Mouse (Mus musculus) stomach, embryonic 14.5 days (tissue): ENCODE results near the gene Kdm2a. TPM values are rescaled to one million over a fixed set of nuclear protein-coding genes. Genes with fewer than 3 reads are reported as not detected.
A peak's percentile ranks its signal among the peaks of the same experiment; 100 is the strongest.

Experiments
- ATAC-seq: fragments of 200-750 bp; cut with Nextera tagmentation; 2 replicates; pipeline ENCODE4 v1.8.0; 2017; ENCODE audit warnings: low read depth, moderate TSS enrichment; ENCODE audit not compliant: insufficient number of reproducible peaks, insufficient read depth, low FRiP score
- H3K27ac ChIP-seq: fragments of 300-500 bp; sonication (generic); 2 replicates; pipeline ENCODE4 v1.5.1; 2014; ENCODE audit warnings: mild to moderate bottlenecking, low read length, moderate library complexity, mixed read lengths
- H3K27me3 ChIP-seq: fragments of 300-500 bp; sonication (generic); 2 replicates; pipeline ENCODE4 v1.6.1; 2014; ENCODE audit warnings: low read length, control low read depth, mixed read lengths; ENCODE audit not compliant: control insufficient read depth, insufficient read depth
- H3K36me3 ChIP-seq: fragments of 300-500 bp; sonication (generic); 2 replicates; pipeline ENCODE4 v1.6.1; 2014; ENCODE audit warnings: mild to moderate bottlenecking, control low read depth, low read length, moderate library complexity, mixed read lengths; ENCODE audit not compliant: control insufficient read depth, insufficient read depth
- H3K4me1 ChIP-seq: fragments of 300-500 bp; sonication (generic); 2 replicates; pipeline ENCODE4 v1.6.1; 2014; ENCODE audit warnings: low read length, control low read depth, mixed read lengths; ENCODE audit not compliant: control insufficient read depth, insufficient read depth
- H3K4me2 ChIP-seq: fragments of 300-500 bp; sonication (generic); replicated peaks from 2 replicates; pipeline ENCODE4 v1.6.1; 2014; ENCODE audit warnings: low read depth, low read length, control low read depth
- H3K4me3 ChIP-seq: fragments of 300-500 bp; sonication (generic); 2 replicates; pipeline ENCODE4 v1.5.1; 2014; ENCODE audit warnings: low read depth, low read length, control low read depth
- H3K9ac ChIP-seq: fragments of 300-500 bp; sonication (generic); replicated peaks from 2 replicates; pipeline ENCODE4 v1.6.1; 2014; ENCODE audit warnings: low read depth, mild to moderate bottlenecking, control low read depth, low read length, moderate library complexity, mixed read lengths
- H3K9me3 ChIP-seq: fragments of 300-500 bp; sonication (generic); 2 replicates; pipeline ENCODE4 v1.6.1; 2016; ENCODE audit warnings: low read depth, low read length, control low read depth; ENCODE audit not compliant: control insufficient read depth
- WGBS: fragments of 180-500 bp; shearing (Covaris S2); extraction: QIAGEN DNeasy Blood & Tissue Kit; methylation state at CpG from one replicate; pipeline ENCODE4 v1.1.7; 2014; 5-methylcytosine and 5-hydroxymethylcytosine counted together
- polyA plus RNA-seq: library from polyadenylated mRNA; unstranded; fragments of >200 nt; fragmentation: Nextera tagmentation; extraction: Ambion mirVana; gene quantifications from 2 replicates; pipeline ENCODE4 v1.2.1, GENCODE M21; 2014

The Kdm2a gene
- polyA plus RNA-seq, 1 experiment from 2014 or later, result 56.4 TPM

- Histone ChIP-seq H3K36me3 (peaks cover 2% of the 10 kb centered on the region; the same call in 1 of the 2 replicates), H3K9ac (no peak overlapping the region), H3K4me1 (no peaks in the 10 kb centered on the region), H3K4me3 (no peak overlapping the region), H3K4me2 (no peak overlapping the region), H3K27ac (no peak overlapping the region), H3K9me3 (peaks cover 4% of the 10 kb centered on the region; the same call in 1 of the 2 replicates), H3K27me3 (no peaks in the 10 kb centered on the region)
- WGBS, result 92% methylated on average over 9 of the region's 9 CpGs
- no peak for ATAC-seq
Observed at GRCm38 (mm10) chr19:4280425-4280824, 117.7 kb downstream of the Kdm2a start.

DNA sequence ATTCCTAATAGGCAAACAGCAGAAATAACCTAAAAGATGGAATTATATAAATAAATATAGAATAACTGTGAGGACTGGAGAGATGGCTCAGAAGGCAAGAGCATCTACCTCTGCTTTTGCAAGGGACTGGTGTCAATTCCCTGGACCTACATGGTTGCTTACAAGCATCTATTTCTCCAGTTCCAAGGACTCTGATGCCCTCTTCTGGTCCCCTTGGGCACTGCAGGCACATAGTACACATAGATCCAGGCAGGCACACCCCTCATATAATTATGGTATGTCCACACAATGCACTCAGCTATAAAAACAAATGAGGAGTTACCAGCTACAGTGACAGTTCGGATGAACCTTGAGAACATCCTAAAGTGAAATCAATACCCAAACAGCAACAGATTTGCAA, 118.6 kb downstream of the Kdm2a start:
- Histone ChIP-seq H3K4me3 (no peak overlapping the region), H3K4me1 (no peaks in the 10 kb centered on the region), H3K36me3 (peaks cover 2% of the 10 kb centered on the region; the same call in 1 of the 2 replicates), H3K9ac (no peak overlapping the region), H3K27ac (no peak overlapping the region), H3K9me3 (peaks cover 4% of the 10 kb centered on the region; the same call in 1 of the 2 replicates), H3K4me2 (no peak overlapping the region), H3K27me3 (no peaks in the 10 kb centered on the region)
- ATAC-seq, result no peak
- WGBS, result 96% methylated on average over 1 of the region's 1 CpGs

DNA sequence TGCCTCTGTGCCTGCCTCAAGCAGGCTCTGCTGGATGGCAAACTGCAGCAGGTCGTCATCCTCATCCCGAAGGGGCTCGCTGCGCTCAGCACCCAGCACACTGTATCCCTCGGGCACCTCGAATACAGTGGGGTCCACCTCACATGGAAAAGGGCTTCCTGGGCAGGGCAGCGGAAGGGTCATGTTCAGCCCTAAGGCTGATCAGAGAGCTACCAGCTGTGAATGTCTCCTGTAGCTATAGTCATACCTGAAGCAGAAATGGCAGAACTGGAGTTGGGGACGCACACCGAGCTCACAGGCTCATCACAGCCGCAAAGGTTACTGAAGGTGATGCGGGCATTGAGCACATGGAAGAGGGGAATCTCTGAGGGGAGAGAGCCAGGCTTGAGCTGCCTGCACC, 127.1 kb downstream of the Kdm2a start:
- no peaks in the 10 kb centered on the region for H3K27me3 ChIP-seq
- H3K4me1 ChIP-seq, result no peaks in the 10 kb centered on the region
- H3K36me3 ChIP-seq, result no peaks in the 10 kb centered on the region
- ATAC-seq, result no peak
- no peaks in the 10 kb centered on the region for H3K9me3 ChIP-seq
- no peak overlapping the region for H3K27ac ChIP-seq
- no peak overlapping the region for H3K4me3 ChIP-seq
- WGBS, result 90% methylated on average over 11 of the region's 11 CpGs
- H3K9ac ChIP-seq, result no peak overlapping the region
- no peak overlapping the region for H3K4me2 ChIP-seq

DNA sequence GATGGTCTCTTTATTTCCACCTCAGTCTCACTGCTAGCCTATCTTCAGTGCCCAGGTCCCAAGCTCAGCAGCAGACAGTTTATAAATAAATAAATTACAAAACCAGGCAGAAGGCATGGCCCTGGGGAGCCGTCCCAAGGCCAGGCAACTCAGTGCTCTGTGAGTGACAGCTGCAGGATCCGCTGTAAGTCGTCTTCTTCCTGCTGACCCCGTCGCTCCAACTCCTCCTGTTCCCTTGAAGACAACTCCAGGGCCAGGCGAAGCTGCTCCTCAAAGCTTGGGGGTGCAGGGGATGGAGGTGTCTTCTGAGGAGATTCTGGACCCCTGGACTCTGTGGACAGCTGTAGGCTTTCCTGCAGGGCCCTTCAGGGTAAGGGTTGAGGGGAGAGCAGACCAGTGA, 127.9 kb downstream of the Kdm2a start:
- no peak overlapping the region for H3K4me2 ChIP-seq
- H3K36me3 ChIP-seq, result no peaks in the 10 kb centered on the region
- no peak overlapping the region for H3K4me3 ChIP-seq
- H3K9ac ChIP-seq, result no peak overlapping the region
- no peaks in the 10 kb centered on the region for H3K9me3 ChIP-seq
- no peaks in the 10 kb centered on the region for H3K27me3 ChIP-seq
- 64% methylated on average over 6 of the region's 6 CpGs for WGBS
- no peaks in the 10 kb centered on the region for H3K4me1 ChIP-seq
- ATAC-seq, result no peak
- no peak overlapping the region for H3K27ac ChIP-seq

DNA sequence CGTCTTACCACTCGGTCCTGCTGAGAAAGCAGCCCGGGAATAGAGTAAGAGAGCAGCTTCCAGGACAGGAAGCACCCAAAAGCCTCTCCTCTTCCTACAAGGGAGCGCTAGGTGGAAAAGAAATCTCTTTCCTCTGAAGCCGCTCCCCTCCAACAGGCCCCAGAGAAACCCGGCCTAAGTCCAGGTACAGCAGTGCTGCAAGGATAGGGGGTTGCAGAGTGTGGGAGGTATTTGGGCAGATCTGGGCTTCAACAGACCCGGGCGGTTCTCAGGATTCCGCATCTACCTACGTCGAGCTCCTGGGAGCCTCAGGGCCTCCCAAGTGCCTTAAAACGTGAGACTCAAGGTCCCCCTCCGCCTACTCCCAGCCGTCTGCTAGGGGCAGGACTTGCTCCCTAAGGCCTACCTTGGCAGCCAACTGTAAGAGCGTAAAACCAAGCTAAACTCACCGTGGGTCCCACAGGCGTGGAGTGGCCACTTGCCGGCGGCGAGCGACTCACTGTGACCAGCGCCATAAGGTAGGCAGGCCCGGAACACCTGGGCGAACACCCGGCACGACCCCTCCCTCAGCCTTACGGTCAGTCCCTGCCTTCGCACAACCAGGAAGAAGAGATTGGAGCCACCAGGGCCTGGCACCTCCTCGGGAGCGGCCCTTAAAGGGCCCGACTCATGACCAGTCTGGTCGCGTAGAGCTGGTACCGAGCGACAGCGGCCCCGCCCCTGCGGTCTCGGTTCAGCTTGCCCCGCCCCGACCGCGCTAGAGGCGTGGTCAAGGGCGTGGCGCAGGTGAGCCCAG, 129.3 kb downstream of the Kdm2a start, which contains the start of gene Ssh3:
Ssh3 (minus strand) TSS at position 615 of the 796 bp plus-strand sequence.
- WGBS, result 5% methylated on average over 46 of the region's 46 CpGs
- peak within 1 kb of the TSS; percentile 44 for H3K4me3 ChIP-seq
- no peaks in the 10 kb centered on the region for H3K9me3 ChIP-seq
- no peaks in the 10 kb centered on the region for H3K36me3 ChIP-seq
- no peaks in the 10 kb centered on the region for H3K27me3 ChIP-seq
- no peaks in the 10 kb centered on the region for H3K4me1 ChIP-seq
- peak within 1 kb of the TSS; percentile 61 for H3K27ac ChIP-seq
- H3K9ac ChIP-seq, result peak within 1 kb of the TSS; percentile 40
- peak; percentile 92 for ATAC-seq
- H3K4me2 ChIP-seq, result peak within 1 kb of the TSS; percentile 65

GRCm38 (mm10) chr19:4265956-4266355, 132.1 kb downstream of the Kdm2a start:
- Histone ChIP-seq H3K4me1 (no peaks in the 10 kb centered on the region), H3K9me3 (no peaks in the 10 kb centered on the region), H3K4me3 (no peak overlapping the region), H3K4me2 (no peak overlapping the region), H3K27ac (no peak overlapping the region), H3K9ac (no peak overlapping the region), H3K27me3 (no peaks in the 10 kb centered on the region), H3K36me3 (no peaks in the 10 kb centered on the region)
- ATAC-seq, result no peak
- 65% methylated on average over 4 of the region's 4 CpGs for WGBS

Other genes with a start within 250 kb of the Kdm2a start
- gene Coro1b, start 249.7 kb downstream of the Kdm2a start, polyA plus RNA-seq, result 149 and 152 TPM in 2 replicates
- gene Ptprcap, start 244.7 kb downstream of the Kdm2a start, polyA plus RNA-seq, result 1.9 and 2.6 TPM in 2 replicates
- gene Rps6kb2, start 234.9 kb downstream of the Kdm2a start, polyA plus RNA-seq, result 35.8 and 38.9 TPM in 2 replicates
- 0.90 and 1.3 TPM in 2 replicates for gene Carns1, start 222.8 kb downstream of the Kdm2a start, polyA plus RNA-seq
- 1.5 and 2.5 TPM in 2 replicates for gene Tbc1d10c, start 207.0 kb downstream of the Kdm2a start, polyA plus RNA-seq
- gene Ppp1ca, start 206.2 kb downstream of the Kdm2a start, polyA plus RNA-seq, result 759 and 780 TPM in 2 replicates
- gene Rad9a, start 196.6 kb downstream of the Kdm2a start, polyA plus RNA-seq, result 33.3 and 33.5 TPM in 2 replicates
- 7.3 and 8.3 TPM in 2 replicates for gene Clcf1, start 184.0 kb downstream of the Kdm2a start, polyA plus RNA-seq
- not detected in 2 replicates for gene AC109138.7, start 183.9 kb downstream of the Kdm2a start, polyA plus RNA-seq
- 25.5 and 26.3 TPM in 2 replicates for gene Pold4, start 166.4 kb downstream of the Kdm2a start, polyA plus RNA-seq
- 26.5 and 27.9 TPM in 2 replicates for gene Ssh3, start 129.1 kb downstream of the Kdm2a start, polyA plus RNA-seq
- gene Ankrd13d, start 115.1 kb downstream of the Kdm2a start, polyA plus RNA-seq, result 10.4 and 13.0 TPM in 2 replicates
- gene Grk2, start 92.1 kb downstream of the Kdm2a start, polyA plus RNA-seq, result 18.1 and 18.7 TPM in 2 replicates
- gene Rhod, start 41.1 kb upstream of the Kdm2a start, polyA plus RNA-seq, result 29.1 and 43.7 TPM in 2 replicates
- 0.41 and 0.50 TPM in 2 replicates for gene Syt12, start 79.2 kb upstream of the Kdm2a start, polyA plus RNA-seq
- not detected in 2 replicates for gene 2010003K11Rik, start 100.3 kb upstream of the Kdm2a start, polyA plus RNA-seq
- gene Pcx, start 112.2 kb upstream of the Kdm2a start, polyA plus RNA-seq, result 11.4 and 12.7 TPM in 2 replicates
- 8.3 and 11.3 TPM in 2 replicates for gene Lrfn4, start 217.4 kb upstream of the Kdm2a start, polyA plus RNA-seq
- 62.2 and 69.6 TPM in 2 replicates for gene Rce1, start 227.4 kb upstream of the Kdm2a start, polyA plus RNA-seq